Mouse (Mus musculus) MEL (cell line): ENCODE data around the gene Fam221b. TPM values are rescaled to one million over a fixed set of nuclear protein-coding genes. Genes with fewer than 3 reads are reported as not detected.

ENCODE experiments used
- DNase-seq: peaks from one replicate; pipeline ENCODE4 v3.0.0; 2011; ENCODE audit warnings: low read depth, low spot score
- H3K27ac ChIP-seq: 2 replicates; pipeline ENCODE4 v1.5.1; 2012; ENCODE audit warnings: low read depth, mild to moderate bottlenecking, control low read depth, low read length, moderate library complexity; ENCODE audit not compliant: control insufficient read depth
- H3K27me3 ChIP-seq, 2 experiments: fragments of 150-350 bp in 1 of 2; sonication (generic) in 1 of 2; 2 replicates each; pipeline ENCODE4 v1.6.1; 2012; ENCODE audit warnings: low read length in 2 of 2, mild to moderate bottlenecking in 2 of 2, improper control_type of control experiment in 1 of 2, moderate library complexity in 1 of 2; ENCODE audit not compliant: insufficient read depth in 2 of 2, control insufficient read depth in 1 of 2
- H3K36me3 ChIP-seq, 2 experiments: 2 replicates each; pipeline ENCODE4 v1.6.1; 2012 to 2014; ENCODE audit warnings: low read length in 2 of 2, improper control_type of control experiment in 1 of 2, inconsistent platforms in 1 of 2, mild to moderate bottlenecking in 1 of 2; ENCODE audit not compliant: insufficient read depth in 2 of 2, control insufficient read depth in 1 of 2
- H3K4me1 ChIP-seq, 2 experiments: fragments of 150-350 bp in 1 of 2; sonication (generic) in 1 of 2; 2 replicates each; pipeline ENCODE4 v1.6.1; 2012; ENCODE audit warnings: low read length in 2 of 2, improper control_type of control experiment in 1 of 2, mild to moderate bottlenecking in 1 of 2; ENCODE audit not compliant: insufficient read depth in 2 of 2, control insufficient read depth in 1 of 2
- H3K4me3 ChIP-seq, 2 experiments: fragments of 150-350 bp in 1 of 2; sonication (generic) in 1 of 2; 2 replicates each; pipeline ENCODE4 v1.5.1; 2012; ENCODE audit warnings: low read depth in 2 of 2, low read length in 2 of 2, mild to moderate bottlenecking in 2 of 2, moderate library complexity in 2 of 2, control low read depth in 1 of 2, improper control_type of control experiment in 1 of 2; ENCODE audit not compliant: control insufficient read depth in 1 of 2, insufficient read depth in 1 of 2
- H3K79me2 ChIP-seq: 2 replicates; pipeline ENCODE4 v1.6.1; 2012; ENCODE audit warnings: mild to moderate bottlenecking, low read length, moderate library complexity; ENCODE audit not compliant: control insufficient read depth, poor library complexity, insufficient read depth
- H3K9ac ChIP-seq: 2 replicates; pipeline ENCODE4 v1.6.1; 2012; ENCODE audit warnings: low read depth, mild to moderate bottlenecking, control low read depth, low read length, moderate library complexity; ENCODE audit not compliant: control insufficient read depth, poor library complexity, severe bottlenecking
- H3K9me3 ChIP-seq: fragments of 150-350 bp; sonication (generic); replicated peaks from 2 replicates; pipeline ENCODE4 v1.6.1; 2012; ENCODE audit warnings: mild to moderate bottlenecking, low read length, improper control_type of control experiment, moderate library complexity; ENCODE audit not compliant: insufficient read depth
- CHD1 ChIP-seq: IDR thresholded peaks from 2 replicates; pipeline ENCODE4 v1.6.1; 2012; ENCODE audit warnings: low read depth, mild to moderate bottlenecking, inconsistent platforms, low read length, improper control_type of control experiment
- CHD2 ChIP-seq: IDR thresholded peaks from 2 replicates; pipeline ENCODE4 v1.6.1; 2011; ENCODE audit warnings: low read length, improper control_type of control experiment
- CTCF ChIP-seq, 3 experiments: IDR thresholded peaks in 2 of 3; conservative IDR thresholded peaks in 1 of 3; 2 replicates each; pipeline ENCODE4 v1.5.1; 2011 to 2012; ENCODE audit warnings: low read length in 3 of 3, low read depth in 2 of 3, mild to moderate bottlenecking in 2 of 3, improper control_type of control experiment in 1 of 3, inconsistent platforms in 1 of 3, mixed read lengths in 1 of 3, moderate library complexity in 1 of 3; ENCODE audit not compliant: control insufficient read depth in 1 of 3, insufficient read depth in 1 of 3, poor library complexity in 1 of 3, severe bottlenecking in 1 of 3
- E2F4 ChIP-seq: IDR thresholded peaks from 2 replicates; pipeline ENCODE4 v1.6.1; 2011; ENCODE audit warnings: low read depth, low read length, improper control_type of control experiment, borderline replicate concordance
- EP300 ChIP-seq, 2 experiments: IDR thresholded peaks; 2 replicates each; pipeline ENCODE4 v1.6.1; 2011; ENCODE audit warnings: improper control_type of control experiment in 2 of 2, low read length in 2 of 2, low read depth in 1 of 2, mild to moderate bottlenecking in 1 of 2
- ETS1 ChIP-seq: IDR thresholded peaks from 2 replicates; pipeline ENCODE4 v1.6.1; 2012; ENCODE audit warnings: low read depth, mild to moderate bottlenecking, inconsistent platforms, low read length, improper control_type of control experiment, moderate library complexity
- GABPA ChIP-seq: IDR thresholded peaks from 2 replicates; pipeline ENCODE4 v1.6.1; 2012; ENCODE audit warnings: low read depth, mild to moderate bottlenecking, inconsistent platforms, low read length, improper control_type of control experiment, moderate library complexity
- GATA1 ChIP-seq: IDR thresholded peaks from 2 replicates; pipeline ENCODE4 v1.6.1; 2011; ENCODE audit warnings: low read depth, low read length, improper control_type of control experiment
- MAX ChIP-seq: IDR thresholded peaks from 2 replicates; pipeline ENCODE4 v1.6.1; 2011; ENCODE audit warnings: low read length, improper control_type of control experiment
- MXI1 ChIP-seq: IDR thresholded peaks from 2 replicates; pipeline ENCODE4 v1.6.1; 2011; ENCODE audit warnings: mild to moderate bottlenecking, low read depth, low read length, improper control_type of control experiment
- MYB ChIP-seq: IDR thresholded peaks from 2 replicates; pipeline ENCODE4 v1.6.1; 2011; ENCODE audit warnings: mild to moderate bottlenecking, low read depth, low read length, improper control_type of control experiment
- MYC ChIP-seq: IDR thresholded peaks from 2 replicates; pipeline ENCODE4 v1.6.1; 2011; ENCODE audit warnings: low read depth, mild to moderate bottlenecking, low read length, improper control_type of control experiment, moderate library complexity
- NELFE ChIP-seq: IDR thresholded peaks from 2 replicates; pipeline ENCODE4 v1.6.1; 2011; ENCODE audit warnings: low read depth, low read length, improper control_type of control experiment
- NRF1 ChIP-seq: IDR thresholded peaks from 2 replicates; pipeline ENCODE4 v1.6.1; 2014; ENCODE audit warnings: low read depth, mild to moderate bottlenecking, inconsistent platforms, low read length, improper control_type of control experiment, moderate library complexity; ENCODE audit not compliant: poor library complexity, insufficient read depth, severe bottlenecking
- POLR2A ChIP-seq, 2 experiments: IDR thresholded peaks; 2 replicates each; pipeline ENCODE4 v1.6.1; 2011 to 2012; ENCODE audit warnings: low read length in 2 of 2, mild to moderate bottlenecking in 2 of 2, control low read depth in 1 of 2, improper control_type of control experiment in 1 of 2, low read depth in 1 of 2, moderate library complexity in 1 of 2; ENCODE audit not compliant: control insufficient read depth in 1 of 2, insufficient read depth in 1 of 2, poor library complexity in 1 of 2
- POLR2AphosphoS5 ChIP-seq: IDR thresholded peaks from 2 replicates; pipeline ENCODE4 v1.6.1; 2012; ENCODE audit warnings: low read depth, borderline replicate concordance, mild to moderate bottlenecking, inconsistent platforms, low read length, moderate library complexity, mixed read lengths
- RAD21 ChIP-seq: IDR thresholded peaks from 2 replicates; pipeline ENCODE4 v1.6.1; 2011; ENCODE audit warnings: mild to moderate bottlenecking, low read depth, low read length, improper control_type of control experiment
- RCOR1 ChIP-seq: IDR thresholded peaks from 2 replicates; pipeline ENCODE4 v1.6.1; 2012; ENCODE audit warnings: low read depth, mild to moderate bottlenecking, inconsistent platforms, low read length, improper control_type of control experiment
- SIN3A ChIP-seq: IDR thresholded peaks from 2 replicates; pipeline ENCODE4 v1.6.1; 2012; ENCODE audit warnings: low read length, improper control_type of control experiment, inconsistent platforms
- SMC3 ChIP-seq: IDR thresholded peaks from 2 replicates; pipeline ENCODE4 v1.6.1; 2011; ENCODE audit warnings: low read depth, low read length, improper control_type of control experiment
- TAL1 ChIP-seq: IDR thresholded peaks from 2 replicates; pipeline ENCODE4 v1.6.1; 2012; ENCODE audit warnings: mild to moderate bottlenecking, inconsistent platforms, low read length, moderate library complexity, mixed read lengths
- TCF12 ChIP-seq: IDR thresholded peaks from 2 replicates; pipeline ENCODE4 v1.6.1; 2014; ENCODE audit warnings: low read depth, mild to moderate bottlenecking, inconsistent platforms, low read length, improper control_type of control experiment, moderate library complexity
- ZC3H11A ChIP-seq: IDR thresholded peaks from 2 replicates; pipeline ENCODE4 v1.6.1; 2012; ENCODE audit warnings: low read depth, mild to moderate bottlenecking, inconsistent platforms, low read length, improper control_type of control experiment
- ZKSCAN1 ChIP-seq: IDR thresholded peaks from 2 replicates; pipeline ENCODE4 v1.6.1; 2012; ENCODE audit warnings: low read depth, mild to moderate bottlenecking, inconsistent platforms, low read length, improper control_type of control experiment, moderate library complexity
- ZNF384 ChIP-seq: IDR thresholded peaks from 2 replicates; pipeline ENCODE4 v1.6.1; 2012; ENCODE audit warnings: low read depth, mild to moderate bottlenecking, inconsistent platforms, low read length, improper control_type of control experiment
- polyA plus RNA-seq, 2 experiments: library from polyadenylated mRNA; stranded (reverse) in 1 of 2; unstranded in 1 of 2; fragments of >175 nt in 1 of 2; fragments of >200 nt in 1 of 2; gene quantifications; 2 replicates each; pipeline versions ENCODE4 v1.2.1 to v1.2.4; 2012; ENCODE audit warnings: low replicate concordance in 2 of 2, low read depth in 1 of 2; ENCODE audit not compliant: insufficient read length in 2 of 2, insufficient read depth in 1 of 2, missing spikeins in 1 of 2
- total RNA-seq: library from RNA; depleted of rRNA; stranded (reverse); fragments of 300-350 nt; gene quantifications from 2 replicates; pipeline ENCODE4 v1.2.3, GENCODE M21; 2012; rRNA removed

Gene Fam221b
- total and polyA plus RNA-seq, 3 experiments: 0.10 to 8.8 TPM; not detected in 1

DNA sequence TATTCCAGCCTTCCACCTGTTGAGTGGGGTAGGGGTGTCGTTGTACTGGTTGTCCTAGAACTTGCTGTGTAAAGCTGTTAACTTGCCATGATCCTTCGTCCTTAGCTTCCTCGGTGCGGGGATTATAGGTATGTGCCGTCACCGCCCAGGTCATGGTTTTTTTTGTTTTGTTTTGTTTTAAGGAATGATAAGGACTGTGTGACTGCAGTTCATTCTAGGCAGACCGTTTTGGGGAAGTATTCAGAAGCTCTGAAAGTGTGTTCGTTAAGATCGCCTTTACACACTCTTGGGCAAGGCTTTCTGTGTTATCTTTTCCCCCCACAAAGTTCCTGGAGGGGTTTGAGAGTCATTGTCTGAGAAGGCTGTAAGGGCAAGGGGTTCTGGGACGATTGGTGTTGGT is 56.4 kb downstream of the Fam221b start:
- no peaks in the 10 kb centered on the region for H3K27me3 ChIP-seq
- TF ChIP-seq POLR2AphosphoS5: no peak
- peak; percentile 79 for TF ChIP-seq ETS1
- TF ChIP-seq POLR2A (IDR thresholded peaks at IDR 0.05; ENCODE audit: control insufficient read depth in 1 of 2, insufficient read depth in 1 of 2, low read depth in 1 of 2, low read length in 2 of 2, poor library complexity in 1 of 2): no peak
- TF ChIP-seq ZNF384: peak; percentile 87
- TF ChIP-seq MXI1: peak; percentile 74
- no peak for TF ChIP-seq RAD21
- TF ChIP-seq SMC3: no peak
- TF ChIP-seq NRF1: no peak
- TF ChIP-seq GATA1: peak; percentile 87
- TF ChIP-seq SIN3A: peak; percentile 82
- TF ChIP-seq ZKSCAN1: no peak
- no peak for TF ChIP-seq CHD2
- TF ChIP-seq TCF12: peak; percentile 83
- no peak; the same call in 1 of the 2 replicates for TF ChIP-seq MAX
- no peak for TF ChIP-seq CTCF (IDR thresholded peaks at IDR 0.05 in 2 of 3, conservative IDR thresholded peaks at IDR 0.05 in 1 of 3; ENCODE audit: control insufficient read depth in 1 of 3, insufficient read depth in 1 of 3, low read depth in 2 of 3, low read length in 3 of 3, poor library complexity in 1 of 3, severe bottlenecking in 1 of 3)
- TF ChIP-seq GABPA: no peak
- no peak; the same call in 1 of the 2 replicates for TF ChIP-seq CHD1
- TF ChIP-seq MYC: peak; percentile 52; the same call in 1 of the 2 replicates
- peak; percentile 9; the same call in 1 of the 2 replicates for TF ChIP-seq NELFE
- TF ChIP-seq RCOR1: 0 out of 2 replicates have a peak, but pooled peaks have one; percentile 29
- peak; percentile 81 for TF ChIP-seq TAL1
- peak; percentile 23; the same call in 1 of the 2 replicates for TF ChIP-seq MYB
- peak; percentile 78 to 88 for TF ChIP-seq EP300 (IDR thresholded peaks at IDR 0.05; ENCODE audit: low read depth in 1 of 2, low read length in 2 of 2)
- TF ChIP-seq E2F4: no peak
- no peak for TF ChIP-seq ZC3H11A
- TF ChIP-seq, all 39 proteins: peak for 12
- H3K27ac ChIP-seq: peak overlapping the region; percentile 93
- no peaks in the 10 kb centered on the region for H3K9me3 ChIP-seq
- H3K4me3 ChIP-seq: peak overlapping the region; percentile 41 to 51
- H3K4me1 ChIP-seq: peaks cover 3 to 5% of the 10 kb centered on the region in 2 experiments; a peak in 3 of 4 replicates
- DNase-seq: peak; percentile 92
- H3K9ac ChIP-seq: peak overlapping the region; percentile 71
- no peaks in the 10 kb centered on the region for H3K79me2 ChIP-seq
- H3K36me3 ChIP-seq: peaks cover 0 to 15% of the 10 kb centered on the region in 2 experiments; a peak in 2 of 4 replicates

Other genes with a start within 250 kb of the Fam221b start
- not detected in 2 replicates for gene Fam166b, start 240.0 kb downstream of the Fam221b start, total RNA-seq
- not detected for gene Fam166b, start 240.0 kb downstream of the Fam221b start, polyA plus RNA-seq
- gene Tesk1, start 227.2 kb downstream of the Fam221b start, total RNA-seq: 7.6 and 9.1 TPM in 2 replicates
- gene Tesk1, start 227.2 kb downstream of the Fam221b start, polyA plus RNA-seq: 10 to 100 TPM in 1 of 2 experiments, not detected in 1; 24.6 TPM
- gene Cd72, start 214.5 kb downstream of the Fam221b start, total RNA-seq: 0.52 and 1.3 TPM in 2 replicates
- gene Cd72, start 214.5 kb downstream of the Fam221b start, polyA plus RNA-seq: 1 to 10 TPM in 1 of 2 experiments, not detected in 1; 2.4 TPM
- gene Sit1, start 185.4 kb downstream of the Fam221b start, total RNA-seq: 0.08 TPM in 1 of 2 replicates, not detected in the other
- gene Sit1, start 185.4 kb downstream of the Fam221b start, polyA plus RNA-seq: under 1 TPM in 1 of 2 experiments, not detected in 1; 0.06 TPM
- gene Ccdc107, start 176.2 kb downstream of the Fam221b start, total RNA-seq: 32.9 and 44.3 TPM in 2 replicates
- 10 to 100 TPM in 1 of 2 experiments, not detected in 1; 56.7 TPM for gene Ccdc107, start 176.2 kb downstream of the Fam221b start, polyA plus RNA-seq
- 26.3 and 26.5 TPM in 2 replicates for gene Arhgef39, start 169.4 kb downstream of the Fam221b start, total RNA-seq
- gene Arhgef39, start 169.4 kb downstream of the Fam221b start, polyA plus RNA-seq: 10 to 100 TPM in 1 of 2 experiments, not detected in 1; 56.7 TPM
- gene Car9, start 162.2 kb downstream of the Fam221b start, total RNA-seq: 0.77 and 1.2 TPM in 2 replicates
- 1 to 10 TPM in 1 of 2 experiments, not detected in 1; 3.3 TPM for gene Car9, start 162.2 kb downstream of the Fam221b start, polyA plus RNA-seq
- 0.08 TPM in 1 of 2 replicates, not detected in the other for gene Tpm2, start 145.4 kb downstream of the Fam221b start, total RNA-seq
- gene Tpm2, start 145.4 kb downstream of the Fam221b start, polyA plus RNA-seq: not detected
- 14.9 and 17.1 TPM in 2 replicates for gene Creb3, start 106.8 kb downstream of the Fam221b start, total RNA-seq
- 10 to 100 TPM in 1 of 2 experiments, not detected in 1; 21.3 TPM for gene Creb3, start 106.8 kb downstream of the Fam221b start, polyA plus RNA-seq
- gene Tln1, start 106.5 kb downstream of the Fam221b start, total RNA-seq: 106 and 112 TPM in 2 replicates
- 100 to 1,000 TPM in 1 of 2 experiments, 10 to 100 TPM in 1; 22.9 to 146 TPM for gene Tln1, start 106.5 kb downstream of the Fam221b start, polyA plus RNA-seq
- 14.3 and 17.1 TPM in 2 replicates for gene Rgp1, start 90.4 kb downstream of the Fam221b start, total RNA-seq
- gene Rgp1, start 90.4 kb downstream of the Fam221b start, polyA plus RNA-seq: 10 to 100 TPM in 1 of 2 experiments, not detected in 1; 47.6 TPM
- gene Gba2, start 90.3 kb downstream of the Fam221b start, total RNA-seq: 5.7 and 6.2 TPM in 2 replicates
- gene Gba2, start 90.3 kb downstream of the Fam221b start, polyA plus RNA-seq: 10 to 100 TPM in 1 of 2 experiments, not detected in 1; 24.9 TPM
- gene Msmp, start 84.7 kb downstream of the Fam221b start, total RNA-seq: 0.73 and 1.0 TPM in 2 replicates
- gene Msmp, start 84.7 kb downstream of the Fam221b start, polyA plus RNA-seq: 1 to 10 TPM in 1 of 2 experiments, not detected in 1; 2.5 TPM
- 0.27 and 0.49 TPM in 2 replicates for gene Npr2, start 37.2 kb downstream of the Fam221b start, total RNA-seq
- gene Npr2, start 37.2 kb downstream of the Fam221b start, polyA plus RNA-seq: 1 to 10 TPM in 1 of 2 experiments, not detected in 1; 2.3 TPM
- gene Spag8, start 15.6 kb downstream of the Fam221b start, total RNA-seq: 0.15 and 0.29 TPM in 2 replicates
- gene Spag8, start 15.6 kb downstream of the Fam221b start, polyA plus RNA-seq: under 1 TPM in 1 of 2 experiments, not detected in 1; 0.57 TPM
- 35.3 and 46.4 TPM in 2 replicates for gene Hint2, start 12.7 kb downstream of the Fam221b start, total RNA-seq
- gene Hint2, start 12.7 kb downstream of the Fam221b start, polyA plus RNA-seq: 100 to 1,000 TPM in 1 of 2 experiments, 10 to 100 TPM in 1; 33.2 to 254 TPM
- gene Tmem8b, start 174 bp downstream of the Fam221b start, total RNA-seq: 0.42 and 0.46 TPM in 2 replicates
- 1 to 10 TPM in 1 of 2 experiments, not detected in 1; 3.6 TPM for gene Tmem8b, start 174 bp downstream of the Fam221b start, polyA plus RNA-seq
- not detected in 2 replicates for gene Olfr70, start 31.7 kb upstream of the Fam221b start, total RNA-seq
- not detected for gene Olfr70, start 31.7 kb upstream of the Fam221b start, polyA plus RNA-seq
- gene Olfr71, start 41.1 kb upstream of the Fam221b start, total RNA-seq: not detected in 2 replicates
- not detected for gene Olfr71, start 41.1 kb upstream of the Fam221b start, polyA plus RNA-seq
- gene Hrct1, start 58.0 kb upstream of the Fam221b start, total RNA-seq: not detected in 2 replicates
- not detected for gene Hrct1, start 58.0 kb upstream of the Fam221b start, polyA plus RNA-seq
- gene Spaar, start 60.9 kb upstream of the Fam221b start, total RNA-seq: not detected in 2 replicates
- gene Spaar, start 60.9 kb upstream of the Fam221b start, polyA plus RNA-seq: not detected
- not detected in 2 replicates for gene Olfr159, start 101.9 kb upstream of the Fam221b start, total RNA-seq
- not detected for gene Olfr159, start 101.9 kb upstream of the Fam221b start, polyA plus RNA-seq
- not detected in 2 replicates for gene Olfr156, start 154.8 kb upstream of the Fam221b start, total RNA-seq
- gene Olfr156, start 154.8 kb upstream of the Fam221b start, polyA plus RNA-seq: not detected
- gene Olfr157, start 171.1 kb upstream of the Fam221b start, total RNA-seq: not detected in 2 replicates
- gene Olfr157, start 171.1 kb upstream of the Fam221b start, polyA plus RNA-seq: under 1 TPM in 1 of 2 experiments, not detected in 1; 0.01 TPM
- not detected in 2 replicates for gene Olfr155, start 182.4 kb upstream of the Fam221b start, total RNA-seq
- not detected for gene Olfr155, start 182.4 kb upstream of the Fam221b start, polyA plus RNA-seq
- gene Reck, start 206.4 kb upstream of the Fam221b start, total RNA-seq: 0.12 and 0.13 TPM in 2 replicates
- under 1 TPM in 1 of 2 experiments, not detected in 1; 0.60 TPM for gene Reck, start 206.4 kb upstream of the Fam221b start, polyA plus RNA-seq